Mouse (Mus musculus): ENCODE measurements at regions not wholly inside any gene's neighbourhood (a gene's known extent, or its start where the extent isn't known, plus 50 kb on each side); places are given as distances from the start of the nearest gene placed in this dataset.

DNA sequence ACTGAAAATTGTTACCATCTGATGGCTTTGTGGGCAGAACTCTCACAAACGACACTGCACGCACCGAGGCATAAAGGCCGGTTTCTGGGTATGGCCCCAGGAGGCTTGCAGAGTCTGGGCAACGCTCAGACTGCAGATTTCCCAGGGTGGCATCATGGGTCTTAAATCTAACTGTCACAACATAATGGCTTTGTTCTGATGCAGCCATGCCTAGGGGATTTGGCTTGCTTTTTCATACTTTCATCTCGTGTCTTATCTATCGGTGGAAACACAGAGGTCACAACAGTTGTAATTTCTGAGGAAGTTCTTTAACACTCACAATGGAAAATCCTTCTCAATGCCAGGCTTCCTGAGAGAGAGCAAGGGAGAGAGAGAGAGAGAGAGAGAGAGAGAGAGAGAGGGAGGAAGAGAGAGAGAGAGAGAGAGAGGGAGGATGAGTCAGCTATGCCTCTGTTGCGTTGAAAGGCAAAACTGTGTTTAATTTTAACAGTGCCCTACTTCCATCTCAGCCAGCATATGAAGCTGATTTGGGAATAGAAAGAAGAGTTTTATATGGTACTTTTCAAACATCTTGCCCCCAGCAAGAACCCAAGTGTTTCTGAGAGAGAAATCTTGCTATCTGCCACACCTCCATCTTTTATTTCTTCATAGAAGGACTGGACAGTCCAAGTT is 224.6 kb upstream of the Prdm1 start:
- Histone ChIP-seq H3K36me3 (no peaks in the 10 kb centered on the region), H3K9me3 (replicated peaks) (no peaks in the 10 kb centered on the region), H3K27me3 (replicated peaks) (no peaks in the 10 kb centered on the region), H3K4me1 (no peaks in the 10 kb centered on the region), H3K27ac (replicated peaks) (no peak overlapping the region), H3K9ac (replicated peaks) (no peak overlapping the region), H3K4me3 (replicated peaks) (no peak overlapping the region), H3K4me2 (no peak overlapping the region)
- WGBS, result 11% methylated on average over 8 of the region's 8 CpGs
- ATAC-seq (ENCODE audit: low FRiP score), result 0 out of 2 replicates have a peak, but pooled peaks have one; percentile 53

DNA sequence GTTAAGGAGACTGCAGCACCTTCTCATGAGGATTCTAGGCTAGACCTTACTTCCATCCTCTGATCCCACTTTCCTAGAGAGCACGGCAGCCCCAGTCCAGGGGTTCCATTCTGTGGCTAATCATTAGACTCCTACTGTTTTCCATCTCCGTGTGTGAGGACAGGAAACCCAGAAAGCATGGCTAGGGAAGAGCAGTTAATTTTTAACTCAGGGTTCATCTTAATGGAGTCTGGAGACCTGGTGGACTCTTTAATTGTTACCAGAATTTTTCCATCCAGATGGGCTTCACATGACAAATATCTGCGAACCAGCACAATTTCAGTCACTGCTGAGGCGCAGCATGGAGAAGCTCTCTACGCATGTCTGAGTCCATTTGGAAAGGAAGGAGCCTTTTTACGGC is 222.8 kb upstream of the Prdm1 start:
- no peak overlapping the region for H3K4me3 ChIP-seq (replicated peaks)
- H3K4me2 ChIP-seq, result no peak overlapping the region
- H3K27me3 ChIP-seq (replicated peaks), result no peaks in the 10 kb centered on the region
- no peaks in the 10 kb centered on the region for H3K36me3 ChIP-seq
- no peaks in the 10 kb centered on the region for H3K9me3 ChIP-seq (replicated peaks)
- no peak for ATAC-seq (ENCODE audit: low FRiP score)
- H3K27ac ChIP-seq (replicated peaks), result no peak overlapping the region
- H3K9ac ChIP-seq (replicated peaks), result no peak overlapping the region
- no peaks in the 10 kb centered on the region for H3K4me1 ChIP-seq
- WGBS, result 80% methylated on average over 6 of the region's 6 CpGs

DNA sequence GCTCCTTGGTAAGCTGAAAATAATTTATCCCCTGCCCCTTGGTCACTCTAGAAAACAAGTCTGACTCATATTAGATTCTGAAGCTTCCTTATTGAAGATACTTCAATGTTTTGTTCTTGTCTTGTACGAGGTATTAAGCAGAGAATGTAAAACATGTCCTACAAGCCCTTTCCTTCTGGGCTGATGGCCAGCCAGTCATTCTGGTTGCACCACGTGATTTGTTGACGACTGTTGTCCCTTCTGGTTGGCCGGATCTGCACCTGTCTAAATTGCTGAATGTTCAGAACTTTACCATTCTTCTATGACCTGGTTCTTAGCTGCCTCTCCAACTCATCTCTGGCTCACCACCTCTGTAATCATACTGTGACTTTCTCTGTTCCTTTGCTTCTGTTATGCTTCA is 220.9 kb upstream of the Prdm1 start:
- Histone ChIP-seq H3K4me3 (replicated peaks) (no peak overlapping the region), H3K9ac (replicated peaks) (no peak overlapping the region), H3K9me3 (replicated peaks) (no peaks in the 10 kb centered on the region), H3K36me3 (no peaks in the 10 kb centered on the region), H3K4me2 (no peak overlapping the region), H3K4me1 (no peaks in the 10 kb centered on the region), H3K27ac (replicated peaks) (no peak overlapping the region), H3K27me3 (replicated peaks) (no peaks in the 10 kb centered on the region)
- ATAC-seq (ENCODE audit: low FRiP score), result no peak
- WGBS, result 72% methylated on average over 4 of the region's 4 CpGs

DNA sequence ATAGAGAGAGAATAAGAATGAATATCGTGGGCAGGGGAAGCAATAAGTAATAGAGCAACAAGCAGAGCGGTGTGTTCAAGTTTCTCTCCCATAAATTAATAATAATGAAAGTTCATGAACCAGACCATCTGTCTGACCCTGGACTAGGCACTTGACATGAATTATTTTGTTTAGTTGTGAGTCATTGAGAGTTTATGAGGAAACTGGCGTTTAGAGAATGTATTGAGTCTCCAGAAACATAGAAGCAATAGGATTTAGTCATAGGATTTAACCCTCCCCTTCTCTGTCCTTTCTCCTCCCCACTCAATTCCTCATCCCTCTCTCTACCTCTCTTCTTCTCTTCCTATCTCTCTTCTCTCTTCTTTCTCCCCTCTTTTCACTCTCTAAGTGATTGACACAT is 219.1 kb upstream of the Prdm1 start:
- Histone ChIP-seq H3K9ac (replicated peaks) (no peak overlapping the region), H3K27ac (replicated peaks) (no peak overlapping the region), H3K27me3 (replicated peaks) (no peaks in the 10 kb centered on the region), H3K9me3 (replicated peaks) (no peaks in the 10 kb centered on the region), H3K4me2 (no peak overlapping the region), H3K4me1 (no peaks in the 10 kb centered on the region), H3K36me3 (no peaks in the 10 kb centered on the region), H3K4me3 (replicated peaks) (no peak overlapping the region)
- ATAC-seq (ENCODE audit: low FRiP score), result no peak
- WGBS, result 80% methylated on average over 3 of the region's 3 CpGs

DNA sequence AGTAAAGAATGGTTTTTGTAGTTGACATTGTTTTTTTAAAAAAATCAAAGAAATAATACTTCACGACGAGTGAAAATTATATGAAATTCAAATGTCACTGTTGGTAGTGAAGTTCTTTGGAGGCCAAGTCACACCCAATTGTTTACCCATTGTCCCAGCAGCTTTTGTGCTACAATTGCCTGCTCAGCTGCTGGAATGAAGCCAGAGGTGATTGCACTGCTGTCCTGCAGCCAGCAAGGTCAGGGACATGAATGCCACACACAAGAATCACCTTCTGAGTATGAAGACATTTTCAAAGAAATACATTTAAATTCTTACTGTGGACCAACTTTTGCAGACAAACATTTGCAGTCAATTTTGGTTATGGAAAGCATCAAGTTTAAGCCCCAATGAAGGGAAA is 215.9 kb upstream of the Prdm1 start:
- no peak overlapping the region for H3K4me2 ChIP-seq
- H3K4me3 ChIP-seq (replicated peaks), result no peak overlapping the region
- no peaks in the 10 kb centered on the region for H3K27me3 ChIP-seq (replicated peaks)
- H3K36me3 ChIP-seq, result no peaks in the 10 kb centered on the region
- no peaks in the 10 kb centered on the region for H3K9me3 ChIP-seq (replicated peaks)
- no peak overlapping the region for H3K9ac ChIP-seq (replicated peaks)
- 64% methylated on average over 2 of the region's 2 CpGs for WGBS
- no peak overlapping the region for H3K27ac ChIP-seq (replicated peaks)
- H3K4me1 ChIP-seq, result no peaks in the 10 kb centered on the region
- no peak for ATAC-seq (ENCODE audit: low FRiP score)

DNA sequence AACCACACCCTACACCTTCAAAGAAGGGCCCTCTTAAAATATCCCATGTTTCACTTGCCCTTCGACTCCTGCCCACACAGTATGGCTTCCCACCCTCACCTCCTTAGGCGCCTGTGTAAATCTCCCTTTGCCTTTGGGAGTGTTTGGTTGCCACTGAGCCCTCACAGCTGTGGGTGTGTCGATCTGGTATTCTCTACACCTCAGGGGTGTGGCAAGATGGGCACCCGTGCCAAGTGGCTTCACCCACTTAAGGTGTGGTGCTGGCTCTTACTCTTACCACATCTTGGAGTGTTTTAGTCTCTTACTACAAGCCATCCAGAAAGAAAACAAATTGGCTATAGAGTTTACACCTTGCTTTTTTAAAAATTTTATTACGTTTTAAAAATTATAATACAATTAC is 205.3 kb upstream of the Prdm1 start:
- Histone ChIP-seq H3K4me1 (no peaks in the 10 kb centered on the region), H3K27me3 (replicated peaks) (no peaks in the 10 kb centered on the region), H3K9me3 (replicated peaks) (no peaks in the 10 kb centered on the region), H3K4me2 (no peak overlapping the region), H3K4me3 (replicated peaks) (no peak overlapping the region), H3K36me3 (no peaks in the 10 kb centered on the region), H3K9ac (replicated peaks) (no peak overlapping the region), H3K27ac (replicated peaks) (no peak overlapping the region)
- 89% methylated on average over 5 of the region's 5 CpGs for WGBS
- ATAC-seq (ENCODE audit: low FRiP score), result no peak

DNA sequence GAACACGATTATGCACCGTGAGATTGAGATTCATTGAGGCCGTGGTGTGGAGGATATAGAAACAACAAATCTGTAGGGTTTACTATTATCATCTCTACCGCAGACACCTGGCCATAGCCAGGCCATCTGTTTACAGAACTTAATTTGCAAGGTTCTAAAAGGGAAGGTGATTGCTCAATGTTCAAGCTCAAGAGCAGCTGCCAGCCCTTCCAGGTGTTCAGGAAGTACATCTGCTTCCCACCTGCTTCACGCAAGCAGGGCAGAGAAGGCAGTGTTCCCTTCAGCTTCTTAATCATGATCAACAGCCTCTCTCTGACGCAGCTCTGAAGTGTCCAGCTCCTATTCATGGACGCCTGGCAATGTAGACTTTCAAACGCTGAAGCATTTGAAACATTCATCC is 202.4 kb upstream of the Prdm1 start:
- Histone ChIP-seq H3K27me3 (replicated peaks) (no peaks in the 10 kb centered on the region), H3K4me2 (no peak overlapping the region), H3K9ac (replicated peaks) (no peak overlapping the region), H3K4me3 (replicated peaks) (no peak overlapping the region), H3K27ac (replicated peaks) (no peak overlapping the region), H3K36me3 (no peaks in the 10 kb centered on the region), H3K9me3 (replicated peaks) (no peaks in the 10 kb centered on the region), H3K4me1 (no peaks in the 10 kb centered on the region)
- ATAC-seq (ENCODE audit: low FRiP score), result no peak
- WGBS, result 89% methylated on average over 8 of the region's 8 CpGs

DNA sequence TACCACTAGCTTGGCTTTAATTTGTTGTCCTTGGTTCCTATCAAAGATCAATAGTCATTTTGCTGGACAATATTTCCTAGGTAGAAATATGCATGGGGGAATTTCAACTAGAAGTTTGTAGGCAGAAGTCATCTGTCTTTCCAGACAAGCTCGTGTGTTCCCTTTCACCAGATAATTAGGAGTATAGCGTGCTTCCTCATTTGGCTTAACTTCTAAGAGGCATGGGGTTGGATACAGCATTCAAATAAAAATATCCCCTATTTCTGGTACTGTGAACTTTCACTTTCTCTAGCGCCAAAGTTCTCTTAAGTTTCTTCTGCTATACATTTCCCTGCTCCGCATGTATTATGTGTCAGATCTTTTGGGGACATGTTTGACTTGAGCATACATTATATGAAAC is 200.7 kb upstream of the Prdm1 start:
- 91% methylated on average over 4 of the region's 4 CpGs for WGBS

DNA sequence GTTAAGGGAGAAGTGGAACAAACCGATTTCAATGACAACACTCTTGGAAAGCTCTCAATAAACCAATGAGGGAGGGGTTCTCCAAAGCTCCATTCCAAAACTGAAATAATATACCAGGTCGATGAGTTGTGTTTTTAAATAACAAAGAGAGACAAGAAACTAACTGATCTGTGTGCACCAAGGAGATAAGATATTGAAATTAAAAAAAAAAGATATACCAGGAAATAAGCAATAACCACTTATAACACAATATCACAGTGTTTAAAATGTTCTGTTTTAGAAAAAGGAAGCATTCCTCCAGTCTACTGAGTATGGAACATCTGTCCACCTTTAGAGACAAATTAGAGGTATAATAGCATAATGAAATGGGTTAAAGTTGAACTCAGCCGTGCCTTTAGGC is 196.3 kb upstream of the Prdm1 start:
- Histone ChIP-seq H3K27me3 (replicated peaks) (no peaks in the 10 kb centered on the region), H3K4me1 (no peaks in the 10 kb centered on the region), H3K9me3 (replicated peaks) (no peaks in the 10 kb centered on the region), H3K4me2 (no peak overlapping the region), H3K4me3 (replicated peaks) (no peak overlapping the region), H3K36me3 (no peaks in the 10 kb centered on the region), H3K9ac (replicated peaks) (no peak overlapping the region), H3K27ac (replicated peaks) (no peak overlapping the region)
- WGBS, result 75% methylated on average over 3 of the region's 3 CpGs
- no peak for ATAC-seq (ENCODE audit: low FRiP score)

More for the DNA sequence above, 200.7 kb upstream of the Prdm1 start:
- Histone ChIP-seq H3K4me2 (no peak overlapping the region), H3K4me3 (replicated peaks) (no peak overlapping the region), H3K36me3 (no peaks in the 10 kb centered on the region), H3K9ac (replicated peaks) (no peak overlapping the region), H3K27me3 (replicated peaks) (no peaks in the 10 kb centered on the region), H3K4me1 (no peaks in the 10 kb centered on the region), H3K9me3 (replicated peaks) (no peaks in the 10 kb centered on the region), H3K27ac (replicated peaks) (no peak overlapping the region)
- ATAC-seq (ENCODE audit: low FRiP score), result no peak

DNA sequence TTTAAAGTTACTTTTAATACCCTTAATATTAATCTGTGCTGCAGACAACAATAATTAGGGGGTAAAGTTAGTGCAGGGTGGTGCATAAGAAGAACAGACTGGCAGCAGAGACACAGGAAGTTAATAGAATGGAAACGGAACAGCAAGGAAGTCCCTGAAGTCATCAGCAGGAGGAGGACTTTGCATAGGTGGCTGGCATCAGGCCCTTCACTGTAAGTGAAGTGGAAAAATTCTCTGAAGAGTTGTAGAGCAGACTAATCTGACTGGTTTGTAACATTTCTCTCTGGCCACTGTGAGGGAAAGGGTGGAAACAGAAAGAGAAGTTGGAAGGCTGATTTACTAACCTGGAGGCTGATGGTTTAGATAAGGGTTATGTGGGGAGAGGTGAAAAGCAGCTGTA is 195.5 kb upstream of the Prdm1 start:
- H3K27ac ChIP-seq (replicated peaks), result no peak overlapping the region
- no peaks in the 10 kb centered on the region for H3K36me3 ChIP-seq
- no peaks in the 10 kb centered on the region for H3K4me1 ChIP-seq
- H3K9me3 ChIP-seq (replicated peaks), result no peaks in the 10 kb centered on the region
- H3K9ac ChIP-seq (replicated peaks), result no peak overlapping the region
- H3K4me2 ChIP-seq, result no peak overlapping the region
- H3K4me3 ChIP-seq (replicated peaks), result no peak overlapping the region
- no peak for ATAC-seq (ENCODE audit: low FRiP score)
- 72% methylated on average over 1 of the region's 1 CpGs for WGBS
- H3K27me3 ChIP-seq (replicated peaks), result no peaks in the 10 kb centered on the region

DNA sequence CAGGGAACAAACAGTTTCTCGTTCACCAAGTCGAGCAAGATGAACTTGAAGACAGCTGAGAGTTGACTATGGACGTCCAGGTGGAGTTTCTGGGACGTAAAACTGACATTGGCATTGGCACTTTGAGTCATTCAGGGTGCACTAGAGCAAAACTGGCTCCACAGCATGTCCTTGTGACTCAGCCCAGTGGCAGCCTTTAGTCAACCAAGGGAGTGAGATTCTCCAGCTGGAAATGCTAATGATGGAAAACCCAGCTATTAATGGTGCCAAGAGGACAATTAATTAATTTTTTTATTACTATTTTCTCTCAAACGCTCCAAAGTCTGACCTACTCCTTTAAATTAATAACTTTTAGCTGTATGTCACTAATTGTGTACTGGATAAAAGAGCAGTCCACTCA is 195.0 kb upstream of the Prdm1 start:
- 78% methylated on average over 5 of the region's 5 CpGs for WGBS
- Histone ChIP-seq H3K4me1 (no peaks in the 10 kb centered on the region), H3K36me3 (no peaks in the 10 kb centered on the region), H3K27ac (replicated peaks) (no peak overlapping the region), H3K4me2 (no peak overlapping the region), H3K27me3 (replicated peaks) (no peaks in the 10 kb centered on the region), H3K9ac (replicated peaks) (no peak overlapping the region), H3K9me3 (replicated peaks) (no peaks in the 10 kb centered on the region), H3K4me3 (replicated peaks) (no peak overlapping the region)
- no peak for ATAC-seq (ENCODE audit: low FRiP score)

DNA sequence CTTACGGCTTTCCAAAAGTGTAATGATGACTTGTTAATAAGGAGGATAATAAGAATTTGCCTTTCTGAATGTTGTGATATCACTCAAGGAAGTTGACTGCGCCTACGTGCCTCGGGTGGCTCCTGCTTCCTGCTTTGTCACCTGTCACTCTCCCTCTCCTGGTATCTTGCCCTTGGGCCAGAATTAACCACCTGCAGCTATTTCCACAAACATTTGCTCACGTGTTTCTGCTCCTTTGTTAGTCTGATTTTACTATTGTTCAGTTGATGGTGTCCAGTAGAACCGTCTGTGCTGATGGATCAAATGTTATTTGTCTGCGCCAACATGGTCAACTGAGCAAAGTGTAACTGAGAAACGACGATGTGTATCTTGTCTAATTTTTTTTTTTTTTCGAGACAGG is 193.4 kb upstream of the Prdm1 start:
- Histone ChIP-seq H3K4me3 (replicated peaks) (no peak overlapping the region), H3K4me2 (no peak overlapping the region), H3K27me3 (replicated peaks) (no peaks in the 10 kb centered on the region), H3K36me3 (no peaks in the 10 kb centered on the region), H3K9ac (replicated peaks) (no peak overlapping the region), H3K9me3 (replicated peaks) (no peaks in the 10 kb centered on the region), H3K4me1 (no peaks in the 10 kb centered on the region), H3K27ac (replicated peaks) (no peak overlapping the region)
- no peak for ATAC-seq (ENCODE audit: low FRiP score)
- WGBS, result 86% methylated on average over 10 of the region's 10 CpGs

DNA sequence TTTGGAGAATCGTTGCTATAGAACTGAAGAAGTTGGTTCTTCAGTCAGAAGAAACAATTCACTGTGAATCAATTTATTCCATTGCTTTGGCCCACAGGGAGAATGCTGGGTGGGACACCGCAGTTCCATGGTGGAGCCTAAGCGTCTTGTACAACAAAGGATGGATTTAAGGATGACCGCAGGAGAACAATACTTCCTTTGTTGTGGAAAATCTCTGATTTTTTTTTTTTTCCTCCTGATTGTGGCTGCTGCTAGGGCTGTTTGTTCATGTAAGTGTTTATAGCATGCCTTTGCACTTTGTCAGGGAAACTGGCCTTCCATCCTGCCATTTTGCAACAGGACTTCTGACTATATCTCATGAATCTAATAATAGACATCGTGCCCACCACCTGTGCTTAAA is 188.3 kb upstream of the Prdm1 start:
- H3K4me2 ChIP-seq, result no peak overlapping the region

More for the DNA sequence above, 188.3 kb upstream of the Prdm1 start:
- Histone ChIP-seq H3K27ac (replicated peaks) (no peak overlapping the region), H3K4me1 (no peaks in the 10 kb centered on the region), H3K4me3 (replicated peaks) (no peak overlapping the region), H3K9ac (replicated peaks) (no peak overlapping the region), H3K9me3 (replicated peaks) (no peaks in the 10 kb centered on the region), H3K27me3 (replicated peaks) (no peaks in the 10 kb centered on the region), H3K36me3 (no peaks in the 10 kb centered on the region)
- WGBS, result 29% methylated on average over 5 of the region's 5 CpGs
- ATAC-seq (ENCODE audit: low FRiP score), result no peak

Measured in neural tube, embryonic 15.5 days (tissue).